ENCODE assay signal across 28 mouse cellular contexts in genomic region chr3:71296541-71296940, GRCm38 (mm10).
"Had no signal": no experiment of that assay in that cellular context is flagged by ENCODE, and none has a peak within 500 bp of the region (broad histone marks: within the 10 kb centered on the region; RNA-seq: fewer than 3 reads in every experiment).

No protein-coding gene starts in this region.

- H3K27me3 ChIP-seq: embryonic facial prominence, embryonic 12.5 days; embryonic facial prominence, embryonic 13.5 days; embryonic facial prominence, embryonic 15.5 days; forebrain, embryonic 12.5 days; forebrain, embryonic 13.5 days; forebrain, embryonic 15.5 days had no signal

- DNase-seq: cerebellum, adult 8-10 months; cerebellum, adult 9-10 months; cerebellum, adult 9-11 months; cerebellum, postnatal 10 days; cerebellum, postnatal 14 days; cerebellum, postnatal 25 days; cerebellum, postnatal 36 days; embryo, embryonic 11 days; forebrain, postnatal 0 days; gastrocnemius, adult 2 months; gastrocnemius, postnatal 10 days; gastrocnemius, postnatal 14 days; gastrocnemius, postnatal 25 days; gastrocnemius, postnatal 36 days; heart, adult 11 months; heart, adult 18-20 months; heart, adult 2 months had no signal

- H3K27ac ChIP-seq: embryonic facial prominence, embryonic 10.5 days; embryonic facial prominence, embryonic 12.5 days; embryonic facial prominence, embryonic 13.5 days; embryonic facial prominence, embryonic 15.5 days; forebrain, embryonic 10.5 days; forebrain, embryonic 12.5 days; forebrain, embryonic 13.5 days; forebrain, embryonic 15.5 days; gastrocnemius, adult 2 months; heart, adult 2 months had no signal

- H3K9me3 ChIP-seq: embryonic facial prominence, embryonic 10.5 days; embryonic facial prominence, embryonic 12.5 days; embryonic facial prominence, embryonic 13.5 days; embryonic facial prominence, embryonic 15.5 days; forebrain, embryonic 10.5 days; forebrain, embryonic 12.5 days; forebrain, embryonic 13.5 days; forebrain, embryonic 15.5 days had no signal

- H3K4me2 ChIP-seq: embryonic facial prominence, embryonic 12.5 days; embryonic facial prominence, embryonic 13.5 days; embryonic facial prominence, embryonic 15.5 days; forebrain, embryonic 12.5 days; forebrain, embryonic 13.5 days; forebrain, embryonic 15.5 days had no signal

- H3K4me3 ChIP-seq: embryonic facial prominence, embryonic 10.5 days; embryonic facial prominence, embryonic 12.5 days; embryonic facial prominence, embryonic 13.5 days; embryonic facial prominence, embryonic 15.5 days; erythroblast, embryonic 14.5 days; forebrain, embryonic 10.5 days; forebrain, embryonic 12.5 days; forebrain, embryonic 13.5 days; forebrain, embryonic 15.5 days; gastrocnemius, adult 2 months; heart, adult 2 months had no signal

- H3K36me3 ChIP-seq: embryonic facial prominence, embryonic 10.5 days; embryonic facial prominence, embryonic 12.5 days; embryonic facial prominence, embryonic 13.5 days; embryonic facial prominence, embryonic 15.5 days; forebrain, embryonic 10.5 days; forebrain, embryonic 12.5 days; forebrain, embryonic 15.5 days had no signal

- ATAC-seq: forebrain, embryonic 13.5 days; forebrain, embryonic 14.5 days; forebrain, embryonic 15.5 days; forebrain, embryonic 16.5 days; forebrain, postnatal 0 days had no signal

- H3K4me1 ChIP-seq: embryonic facial prominence, embryonic 10.5 days; embryonic facial prominence, embryonic 12.5 days; embryonic facial prominence, embryonic 13.5 days; embryonic facial prominence, embryonic 15.5 days; forebrain, embryonic 10.5 days; forebrain, embryonic 12.5 days; forebrain, embryonic 13.5 days; forebrain, embryonic 15.5 days had no signal

- H3K9ac ChIP-seq: embryonic facial prominence, embryonic 12.5 days; embryonic facial prominence, embryonic 13.5 days; embryonic facial prominence, embryonic 15.5 days; forebrain, embryonic 12.5 days; forebrain, embryonic 13.5 days; forebrain, embryonic 15.5 days; forebrain, postnatal 0 days had no signal
